Mouse (Mus musculus) hindbrain, embryonic 15.5 days (tissue): Measurements from ENCODE around the gene Pbp2. TPM values are rescaled to one million over a fixed set of nuclear protein-coding genes. Genes with fewer than 3 reads are reported as not detected.

Experiments used
- ATAC-seq: fragments of 200-750 bp; cut with Nextera tagmentation; 2 replicates; pipeline ENCODE4 v1.8.0; 2017; ENCODE audit warnings: low read depth, moderate number of reproducible peaks, moderate TSS enrichment; ENCODE audit not compliant: low FRiP score
- H3K27ac ChIP-seq: fragments of 300-500 bp; sonication (generic); replicated peaks from 2 replicates; pipeline ENCODE4 v1.5.1; 2015; ENCODE audit warnings: mild to moderate bottlenecking, inconsistent platforms
- H3K27me3 ChIP-seq: fragments of 300-500 bp; sonication (generic); 2 replicates; pipeline ENCODE4 v1.6.1; 2015; ENCODE audit warnings: control low read depth, inconsistent platforms
- H3K36me3 ChIP-seq: fragments of 300-500 bp; sonication (generic); 2 replicates; pipeline ENCODE4 v1.6.1; 2015; ENCODE audit warnings: control low read depth, inconsistent platforms
- H3K4me1 ChIP-seq: fragments of 300-500 bp; sonication (generic); replicated peaks from 2 replicates; pipeline ENCODE4 v1.6.1; 2015; ENCODE audit warnings: control low read depth, inconsistent platforms
- H3K4me2 ChIP-seq: fragments of 300-500 bp; sonication (generic); 2 replicates; pipeline ENCODE4 v1.6.1; 2015; ENCODE audit warnings: moderate library complexity, mild to moderate bottlenecking, inconsistent platforms
- H3K4me3 ChIP-seq: fragments of 300-500 bp; sonication (generic); 2 replicates; pipeline ENCODE4 v1.5.1; 2015; ENCODE audit warnings: mild to moderate bottlenecking, inconsistent platforms
- H3K9ac ChIP-seq: fragments of 300-500 bp; sonication (generic); 2 replicates; pipeline ENCODE4 v1.6.1; 2015; ENCODE audit warnings: inconsistent platforms
- H3K9me3 ChIP-seq: fragments of 300-500 bp; sonication (generic); 2 replicates; pipeline ENCODE4 v1.6.1; 2016; ENCODE audit warnings: control low read depth, inconsistent platforms
- WGBS: fragments of 180-500 bp; shearing (Covaris S2); methylation state at CpG from one replicate; pipeline ENCODE4 v1.1.7; 2015; 5-methylcytosine and 5-hydroxymethylcytosine counted together
- polyA plus RNA-seq: library from polyadenylated mRNA; unstranded; fragments of >200 nt; fragmentation: Nextera tagmentation; extraction: Ambion mirVana; gene quantifications from 2 replicates; pipeline ENCODE4 v1.2.1, GENCODE M21; 2015

Gene Pbp2
- polyA plus RNA-seq, 1 experiment from 2014 or later, result 0.12 TPM

GRCm38 (mm10) chr6:135273066-135273465, 37.1 kb downstream of the Pbp2 start:
- Histone ChIP-seq H3K9me3 (no peaks in the 10 kb centered on the region), H3K4me3 (no peak overlapping the region), H3K4me2 (no peak overlapping the region), H3K27ac (no peak overlapping the region), H3K36me3 (no peaks in the 10 kb centered on the region), H3K9ac (no peak overlapping the region), H3K4me1 (no peaks in the 10 kb centered on the region; the same call in 1 of the 2 replicates), H3K27me3 (no peaks in the 10 kb centered on the region)
- 96% methylated on average over 6 of the region's 6 CpGs for WGBS
- ATAC-seq, result no peak

GRCm38 (mm10) chr6:135271761-135272160, 38.4 kb downstream of the Pbp2 start:
- no peak overlapping the region for H3K9ac ChIP-seq
- H3K27me3 ChIP-seq, result no peaks in the 10 kb centered on the region
- H3K4me3 ChIP-seq, result no peak overlapping the region
- H3K36me3 ChIP-seq, result no peaks in the 10 kb centered on the region
- H3K4me1 ChIP-seq, result no peaks in the 10 kb centered on the region; the same call in 1 of the 2 replicates
- H3K4me2 ChIP-seq, result no peak overlapping the region
- H3K27ac ChIP-seq, result no peak overlapping the region
- no peak for ATAC-seq
- WGBS, result 58% methylated on average over 2 of the region's 2 CpGs
- no peaks in the 10 kb centered on the region for H3K9me3 ChIP-seq

- H3K4me3 ChIP-seq, result no peak overlapping the region
- no peaks in the 10 kb centered on the region for H3K36me3 ChIP-seq
- no peak overlapping the region for H3K9ac ChIP-seq
- no peak overlapping the region for H3K4me2 ChIP-seq
- WGBS, result 51% methylated on average over 6 of the region's 6 CpGs
- no peaks in the 10 kb centered on the region for H3K9me3 ChIP-seq
- H3K4me1 ChIP-seq, result no peaks in the 10 kb centered on the region; the same call in 1 of the 2 replicates
- no peak for ATAC-seq
- H3K27me3 ChIP-seq, result no peaks in the 10 kb centered on the region
- no peak overlapping the region for H3K27ac ChIP-seq
Measured at GRCm38 (mm10) chr6:135269626-135270025, 40.6 kb downstream of the Pbp2 start.

GRCm38 (mm10) chr6:135268392-135268791, 41.8 kb downstream of the Pbp2 start:
- Histone ChIP-seq H3K36me3 (no peaks in the 10 kb centered on the region), H3K4me3 (no peak overlapping the region), H3K4me2 (no peak overlapping the region), H3K27me3 (no peaks in the 10 kb centered on the region), H3K9me3 (no peaks in the 10 kb centered on the region), H3K27ac (no peak overlapping the region), H3K9ac (no peak overlapping the region), H3K4me1 (no peaks in the 10 kb centered on the region; the same call in 1 of the 2 replicates)
- no peak for ATAC-seq

- H3K4me2 ChIP-seq, result no peak overlapping the region
- no peak overlapping the region for H3K4me3 ChIP-seq
- no peaks in the 10 kb centered on the region; the same call in 1 of the 2 replicates for H3K4me1 ChIP-seq
- no peak for ATAC-seq
- WGBS, result 88% methylated on average over 3 of the region's 3 CpGs
- no peaks in the 10 kb centered on the region for H3K27me3 ChIP-seq
- no peak overlapping the region for H3K9ac ChIP-seq
- no peak overlapping the region for H3K27ac ChIP-seq
- no peaks in the 10 kb centered on the region for H3K36me3 ChIP-seq
- no peaks in the 10 kb centered on the region for H3K9me3 ChIP-seq
Measured at GRCm38 (mm10) chr6:135267221-135267620, 43.0 kb downstream of the Pbp2 start.

GRCm38 (mm10) chr6:135266056-135266455, 44.1 kb downstream of the Pbp2 start:
- no peak for ATAC-seq
- Histone ChIP-seq H3K36me3 (no peaks in the 10 kb centered on the region), H3K9ac (no peak overlapping the region), H3K4me1 (no peaks in the 10 kb centered on the region; the same call in 1 of the 2 replicates), H3K27ac (no peak overlapping the region), H3K27me3 (no peaks in the 10 kb centered on the region), H3K9me3 (no peaks in the 10 kb centered on the region), H3K4me3 (no peak overlapping the region), H3K4me2 (no peak overlapping the region)
- 97% methylated on average over 1 of the region's 1 CpGs for WGBS

- Histone ChIP-seq H3K9ac (no peak overlapping the region), H3K4me3 (no peak overlapping the region), H3K27me3 (no peaks in the 10 kb centered on the region), H3K4me2 (no peak overlapping the region), H3K9me3 (no peaks in the 10 kb centered on the region), H3K4me1 (no peaks in the 10 kb centered on the region), H3K36me3 (no peaks in the 10 kb centered on the region), H3K27ac (no peak overlapping the region)
- no peak for ATAC-seq
- WGBS, result 95% methylated on average over 6 of the region's 6 CpGs
Measured at GRCm38 (mm10) chr6:135264136-135264535, 46.1 kb downstream of the Pbp2 start.

- Histone ChIP-seq H3K9ac (no peak overlapping the region), H3K4me2 (no peak overlapping the region), H3K27me3 (no peaks in the 10 kb centered on the region), H3K9me3 (no peaks in the 10 kb centered on the region), H3K4me1 (no peaks in the 10 kb centered on the region), H3K27ac (no peak overlapping the region), H3K4me3 (no peak overlapping the region), H3K36me3 (no peaks in the 10 kb centered on the region)
- WGBS, result 82% methylated on average over 2 of the region's 2 CpGs
- ATAC-seq, result no peak
Measured at GRCm38 (mm10) chr6:135262565-135262964, 47.6 kb downstream of the Pbp2 start.

GRCm38 (mm10) chr6:135261124-135261523, 49.1 kb downstream of the Pbp2 start:
- H3K9me3 ChIP-seq, result no peaks in the 10 kb centered on the region
- no peak overlapping the region for H3K9ac ChIP-seq
- no peak for ATAC-seq
- 91% methylated on average over 9 of the region's 9 CpGs for WGBS
- no peak overlapping the region for H3K27ac ChIP-seq
- no peaks in the 10 kb centered on the region for H3K36me3 ChIP-seq
- no peaks in the 10 kb centered on the region for H3K4me1 ChIP-seq
- H3K27me3 ChIP-seq, result no peaks in the 10 kb centered on the region
- no peak overlapping the region for H3K4me2 ChIP-seq
- H3K4me3 ChIP-seq, result no peak overlapping the region

- Histone ChIP-seq H3K4me1 (no peaks in the 10 kb centered on the region), H3K9me3 (no peaks in the 10 kb centered on the region), H3K4me2 (no peak overlapping the region), H3K9ac (no peak overlapping the region), H3K27me3 (no peaks in the 10 kb centered on the region), H3K27ac (no peak overlapping the region), H3K4me3 (no peak overlapping the region), H3K36me3 (no peaks in the 10 kb centered on the region)
- no peak for ATAC-seq
- 95% methylated on average over 6 of the region's 6 CpGs for WGBS
Measured at GRCm38 (mm10) chr6:135260435-135260834, 49.8 kb downstream of the Pbp2 start.

Other genes with a start within 250 kb of the Pbp2 start
- 0.34 and 0.64 TPM in 2 replicates for gene Gprc5a, start 244.8 kb downstream of the Pbp2 start, polyA plus RNA-seq
- gene Gprc5d, start 192.1 kb downstream of the Pbp2 start, polyA plus RNA-seq, result not detected in 2 replicates
- 100 and 112 TPM in 2 replicates for gene Fam234b, start 112.4 kb downstream of the Pbp2 start, polyA plus RNA-seq
- gene Hebp1, start 112.4 kb downstream of the Pbp2 start, polyA plus RNA-seq, result 3.6 and 6.8 TPM in 2 replicates
- 0.33 TPM in 1 of 2 replicates, not detected in the other for gene Gsg1, start 56.1 kb downstream of the Pbp2 start, polyA plus RNA-seq
- gene Emp1, start 52.1 kb upstream of the Pbp2 start, polyA plus RNA-seq, result 9.7 TPM in 2 replicates